Mouse (Mus musculus): ENCODE data around the gene Riok1. TPM values are rescaled to one million over a fixed set of nuclear protein-coding genes. Genes with fewer than 3 reads are reported as not detected.

Riok1 gene
- total and polyA plus RNA-seq, 2 experiments from 2014 or later: 31.1 to 44.7 TPM

GRCm38 (mm10) chr13:38062678-38063077, 25.9 kb downstream of the Riok1 start:
- H3K9ac ChIP-seq (replicated peaks; ENCODE audit: low read length): no peak overlapping the region
- peaks cover 41% of the 10 kb centered on the region for H3K36me3 ChIP-seq (ENCODE audit: insufficient read depth, low read length)
- DNase-seq (ENCODE audit: low spot score): no peak
- no peak for ATAC-seq
- H3K4me3 ChIP-seq (ENCODE audit: low read length): no peak overlapping the region
- TF ChIP-seq CTCF (IDR thresholded peaks at IDR 0.05; ENCODE audit: low read depth): no peak
- H3K9me3 ChIP-seq (ENCODE audit: low read length): no peaks in the 10 kb centered on the region
- 92% methylated on average over 11 of the region's 11 CpGs for WGBS
- H3K4me1 ChIP-seq (ENCODE audit: insufficient read depth, low read length): no peaks in the 10 kb centered on the region
- no peak overlapping the region for H3K4me2 ChIP-seq (ENCODE audit: low read depth, low read length)
- H3K27ac ChIP-seq: no peak overlapping the region
- no peaks in the 10 kb centered on the region for H3K27me3 ChIP-seq (ENCODE audit: insufficient read depth, low read length)

DNA sequence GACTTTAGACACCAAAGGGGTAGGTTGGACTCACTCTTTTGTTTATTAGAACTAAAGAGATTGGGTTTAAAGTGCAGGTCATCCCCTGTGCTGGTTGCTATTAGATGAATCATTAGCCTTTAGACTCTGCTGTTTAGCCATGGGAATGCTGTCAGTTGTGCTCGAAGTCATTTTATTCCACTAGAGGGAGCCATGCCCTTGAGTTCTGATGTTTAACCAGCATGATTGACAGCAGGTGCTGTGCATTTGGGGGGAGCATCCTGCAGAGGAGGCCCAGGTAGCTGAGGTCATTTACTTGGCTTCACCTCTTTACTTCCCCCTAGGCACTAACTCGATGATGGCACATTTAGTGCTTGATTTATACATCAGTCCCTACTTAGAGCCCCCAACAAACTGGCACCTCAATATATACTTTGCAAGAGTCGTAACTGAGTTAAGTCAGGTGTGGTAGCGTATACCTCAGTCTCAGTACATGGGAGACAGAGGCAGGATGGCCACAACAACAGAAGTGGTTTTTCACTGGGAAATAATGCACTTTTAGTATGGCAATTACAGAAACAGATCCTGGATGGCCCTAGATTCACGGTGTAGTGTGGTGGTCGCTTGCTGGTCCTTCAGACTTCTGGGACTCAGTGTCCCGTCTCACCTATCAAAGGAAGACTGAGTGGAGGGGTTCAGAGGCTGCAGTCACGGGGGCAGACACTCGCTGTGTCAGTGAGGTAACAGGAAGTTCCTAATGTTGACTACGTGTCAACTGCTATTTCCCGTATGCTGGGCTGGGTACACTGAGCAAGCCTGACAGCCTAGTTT, 28.3 kb downstream of the Riok1 start:
- Histone ChIP-seq H3K4me2 (ENCODE audit: low read depth, low read length) (no peak overlapping the region), H3K36me3 (ENCODE audit: insufficient read depth, low read length) (peaks cover 22% of the 10 kb centered on the region), H3K27ac (no peak overlapping the region), H3K4me1 (ENCODE audit: insufficient read depth, low read length) (no peaks in the 10 kb centered on the region), H3K4me3 (ENCODE audit: low read length) (no peak overlapping the region), H3K9ac (replicated peaks; ENCODE audit: low read length) (no peak overlapping the region), H3K27me3 (ENCODE audit: insufficient read depth, low read length) (no peaks in the 10 kb centered on the region), H3K9me3 (ENCODE audit: low read length) (no peaks in the 10 kb centered on the region)
- ATAC-seq: peak; percentile 73; the same call in 1 of the 2 replicates
- DNase-seq (ENCODE audit: low spot score): peak; percentile 83
- 74% methylated on average over 11 of the region's 11 CpGs for WGBS
- TF ChIP-seq CTCF (IDR thresholded peaks at IDR 0.05; ENCODE audit: low read depth): peak; percentile 87

GRCm38 (mm10) chr13:38070945-38071344, 34.1 kb downstream of the Riok1 start:
- ATAC-seq (no peak), DNase-seq (ENCODE audit: low spot score) (peak; percentile 5)
- WGBS: 55% methylated on average over 4 of the region's 4 CpGs
- Histone ChIP-seq H3K9me3 (ENCODE audit: low read length) (no peaks in the 10 kb centered on the region), H3K9ac (replicated peaks; ENCODE audit: low read length) (no peak overlapping the region), H3K36me3 (ENCODE audit: insufficient read depth, low read length) (no peaks in the 10 kb centered on the region), H3K27ac (no peak overlapping the region), H3K4me2 (ENCODE audit: low read depth, low read length) (no peak overlapping the region), H3K4me1 (ENCODE audit: insufficient read depth, low read length) (no peaks in the 10 kb centered on the region), H3K27me3 (ENCODE audit: insufficient read depth, low read length) (no peaks in the 10 kb centered on the region), H3K4me3 (ENCODE audit: low read length) (no peak overlapping the region)
- TF ChIP-seq CTCF (IDR thresholded peaks at IDR 0.05; ENCODE audit: low read depth): no peak

DNA sequence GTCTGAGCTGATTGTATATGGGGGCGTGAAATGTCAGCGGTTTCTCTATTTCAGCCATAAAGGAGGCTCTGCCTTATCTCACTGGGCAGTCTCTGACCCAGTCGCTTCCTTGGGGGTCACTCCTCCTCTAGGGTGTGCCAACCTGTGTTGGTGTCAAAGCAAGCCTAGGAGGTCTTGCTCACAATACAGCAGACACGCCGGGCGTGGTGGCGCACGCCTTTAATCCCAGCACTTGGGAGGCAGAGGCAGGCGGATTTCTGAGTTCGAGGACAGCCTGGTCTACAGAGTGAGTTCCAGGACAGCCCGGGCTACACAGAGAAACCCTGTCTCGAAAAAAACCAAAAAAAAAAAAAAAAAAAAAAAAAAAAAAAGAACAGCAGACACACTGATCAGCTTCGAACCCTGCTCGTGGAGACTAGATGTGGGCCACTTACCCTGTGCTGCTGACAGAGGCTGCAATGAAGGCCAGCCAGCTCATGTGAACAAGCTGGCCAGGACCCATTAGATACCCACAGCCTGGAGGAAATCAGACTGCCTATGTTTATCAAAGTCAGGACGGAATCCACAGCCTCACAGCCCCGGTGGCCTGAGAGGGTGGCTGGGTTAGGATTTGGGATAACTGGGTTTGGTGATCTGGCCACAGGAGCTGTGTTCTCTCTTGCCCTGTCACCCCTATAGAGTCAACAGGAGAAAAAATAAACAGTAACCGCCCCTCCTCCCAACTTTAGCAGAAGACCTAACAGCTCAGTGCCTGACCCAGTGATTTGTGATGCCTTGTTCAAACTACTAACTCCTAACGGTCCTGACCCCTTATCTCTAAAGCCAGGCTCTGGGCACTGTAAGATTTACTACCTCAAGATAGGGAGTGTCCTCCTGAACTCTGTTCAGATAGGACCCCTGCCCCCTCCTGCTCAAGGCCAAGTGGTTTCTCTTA, 36.8 kb downstream of the Riok1 start:
- no peak for TF ChIP-seq CTCF (IDR thresholded peaks at IDR 0.05; ENCODE audit: low read depth)
- H3K4me3 ChIP-seq (ENCODE audit: low read length): no peak overlapping the region
- no peaks in the 10 kb centered on the region for H3K36me3 ChIP-seq (ENCODE audit: insufficient read depth, low read length)
- no peaks in the 10 kb centered on the region for H3K4me1 ChIP-seq (ENCODE audit: insufficient read depth, low read length)
- no peaks in the 10 kb centered on the region for H3K9me3 ChIP-seq (ENCODE audit: low read length)
- 86% methylated on average over 18 of the region's 18 CpGs for WGBS
- no peaks in the 10 kb centered on the region for H3K27me3 ChIP-seq (ENCODE audit: insufficient read depth, low read length)
- no peak overlapping the region for H3K27ac ChIP-seq
- H3K9ac ChIP-seq (replicated peaks; ENCODE audit: low read length): no peak overlapping the region
- ATAC-seq: no peak
- DNase-seq (ENCODE audit: low spot score): no peak
- no peak overlapping the region for H3K4me2 ChIP-seq (ENCODE audit: low read depth, low read length)

DNA sequence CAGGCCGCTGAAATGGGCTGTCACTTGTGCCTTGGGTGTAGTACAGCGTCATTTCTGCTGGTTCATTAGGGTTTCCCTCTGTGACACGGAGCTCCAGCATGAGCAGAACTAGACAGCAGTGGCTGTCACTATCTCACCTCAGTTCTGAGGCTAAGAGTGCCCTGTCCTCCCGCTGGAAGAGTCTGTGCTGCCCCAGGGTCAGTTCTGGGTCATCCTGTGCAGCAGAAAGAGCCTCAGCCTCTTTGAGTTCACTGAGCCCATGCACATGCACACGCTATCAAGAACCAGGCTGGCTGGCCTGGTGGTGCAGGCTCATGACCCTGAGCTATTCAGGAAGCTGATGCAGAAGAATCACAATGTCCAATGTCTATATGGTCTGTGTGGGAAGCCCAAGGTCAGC, 37.6 kb downstream of the Riok1 start:
- Histone ChIP-seq H3K4me3 (ENCODE audit: low read length) (no peak overlapping the region), H3K4me1 (ENCODE audit: insufficient read depth, low read length) (no peaks in the 10 kb centered on the region), H3K9ac (replicated peaks; ENCODE audit: low read length) (no peak overlapping the region), H3K27ac (no peak overlapping the region), H3K27me3 (ENCODE audit: insufficient read depth, low read length) (no peaks in the 10 kb centered on the region), H3K4me2 (ENCODE audit: low read depth, low read length) (no peak overlapping the region), H3K36me3 (ENCODE audit: insufficient read depth, low read length) (no peaks in the 10 kb centered on the region), H3K9me3 (ENCODE audit: low read length) (no peaks in the 10 kb centered on the region)
- no peak for TF ChIP-seq CTCF (IDR thresholded peaks at IDR 0.05; ENCODE audit: low read depth)
- ATAC-seq: no peak
- no peak for DNase-seq (ENCODE audit: low spot score)
- 74% methylated on average over 5 of the region's 5 CpGs for WGBS

- Histone ChIP-seq H3K4me1 (ENCODE audit: insufficient read depth, low read length) (no peaks in the 10 kb centered on the region), H3K4me2 (ENCODE audit: low read depth, low read length) (no peak overlapping the region), H3K27ac (no peak overlapping the region), H3K4me3 (ENCODE audit: low read length) (no peak overlapping the region), H3K9me3 (ENCODE audit: low read length) (no peaks in the 10 kb centered on the region), H3K27me3 (ENCODE audit: insufficient read depth, low read length) (no peaks in the 10 kb centered on the region), H3K36me3 (ENCODE audit: insufficient read depth, low read length) (no peaks in the 10 kb centered on the region), H3K9ac (replicated peaks; ENCODE audit: low read length) (no peak overlapping the region)
- TF ChIP-seq CTCF (IDR thresholded peaks at IDR 0.05; ENCODE audit: low read depth): no peak
- DNase-seq (ENCODE audit: low spot score) (peak; percentile 1), ATAC-seq (no peak)
- WGBS: 29% methylated on average over 11 of the region's 11 CpGs
These were observed 40.3 kb downstream of the Riok1 start for GRCm38 (mm10) chr13:38077113-38077512.
